Mouse (Mus musculus) urinary bladder, adult 2 months (tissue): ENCODE measurements around the gene Htr1f. TPM values are rescaled to one million over a fixed set of nuclear protein-coding genes. Genes with fewer than 3 reads are reported as not detected.
"Not testable (repeated sequence)": the region's sequence is repeated elsewhere in the genome, so short reads cannot be mapped to it uniquely, and the experiment has no call there.

Experiments
- DNase-seq: peaks from one replicate; pipeline ENCODE4 v3.0.0; 2022; ENCODE audit warnings: low spot score
- polyA plus RNA-seq: library from polyadenylated mRNA; depleted of rRNA; stranded (reverse); fragments of >200 nt; gene quantifications from 2 replicates; pipeline ENCODE4 v1.2.3, GENCODE M21; 2012; rRNA removed

Htr1f gene
- polyA plus RNA-seq: 0.01 TPM in 1 of 2 replicates, not detected in the other

DNA sequence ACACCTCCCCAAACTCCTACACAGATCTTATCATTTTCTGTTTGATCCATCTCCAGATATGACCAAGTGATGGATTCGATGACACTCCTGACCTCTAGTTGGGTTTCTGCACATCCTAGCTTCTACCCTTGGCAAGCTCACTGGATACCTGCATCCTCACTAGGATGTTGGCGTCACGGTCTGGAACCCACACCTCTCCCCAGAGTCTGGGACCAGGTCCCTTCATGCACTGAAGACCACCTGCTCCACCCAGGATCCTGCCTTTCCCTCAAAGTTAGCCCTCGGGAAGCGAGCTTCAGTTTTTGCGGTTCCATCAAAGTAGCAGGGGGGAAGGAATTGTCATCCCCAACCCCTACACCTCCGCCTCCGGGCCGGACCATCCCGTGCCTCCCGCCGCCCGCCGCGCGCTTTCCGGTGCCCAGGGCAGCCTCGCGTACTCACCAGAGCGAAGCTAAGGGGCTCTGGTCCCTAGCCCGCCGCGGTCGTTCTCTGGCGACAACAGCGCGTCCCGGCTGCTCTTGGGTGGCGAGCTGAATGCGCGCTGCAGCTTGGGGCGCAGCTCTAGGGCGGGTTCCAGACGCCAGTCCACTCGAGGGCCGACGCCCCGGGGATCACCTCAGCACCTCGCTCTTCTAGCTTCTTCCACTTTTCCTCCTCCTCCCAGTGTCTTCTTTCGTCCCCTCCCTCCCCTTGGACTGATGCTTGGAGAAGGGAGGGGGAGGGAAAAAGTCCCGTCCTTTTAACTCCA lies at the start of gene Htr1f:
Htr1f (minus strand) TSS at position 671 of the 748 bp plus-strand sequence.
- DNase-seq: no peak

DNA sequence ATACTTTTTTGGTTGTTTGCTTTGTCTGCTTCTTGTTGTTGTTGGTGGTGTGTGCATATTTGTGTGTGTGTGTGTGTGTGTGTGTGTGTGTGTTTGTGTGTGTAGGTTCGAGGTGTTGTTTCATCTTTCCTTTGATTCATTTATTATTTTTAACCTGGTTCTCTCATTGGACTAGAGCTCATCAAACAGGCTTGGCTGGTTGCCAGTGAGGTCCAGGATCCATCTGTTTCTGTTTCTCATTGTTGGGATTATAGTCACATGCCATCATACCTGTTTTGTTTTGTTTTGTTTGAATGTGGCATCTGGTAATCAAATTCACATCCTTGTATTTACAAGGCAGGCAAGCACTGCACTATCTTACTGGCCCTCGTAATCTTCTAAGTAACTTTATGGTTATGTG lies 34.1 kb upstream of the Htr1f start:
- no peak for DNase-seq

DNA sequence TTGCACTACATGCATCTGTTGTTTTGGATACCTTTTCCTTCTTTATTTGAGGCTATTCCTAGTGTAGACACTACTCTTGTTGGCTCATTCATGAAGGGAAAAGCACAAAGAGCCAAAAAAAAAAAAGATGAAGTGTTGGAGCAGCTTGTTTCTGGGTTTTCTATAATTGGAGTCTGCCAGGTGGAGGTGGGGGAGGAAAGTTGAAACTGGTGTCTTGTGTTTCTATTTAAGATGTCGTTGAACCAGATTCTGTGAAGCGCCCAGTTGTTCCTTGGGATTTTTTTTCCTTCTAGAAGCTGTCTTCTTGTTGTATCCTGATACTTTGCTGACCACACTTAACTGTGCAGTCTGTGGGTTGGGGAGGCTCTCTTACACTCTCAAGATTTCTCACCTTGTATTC lies 23.7 kb upstream of the Htr1f start:
- no peak for DNase-seq

DNA sequence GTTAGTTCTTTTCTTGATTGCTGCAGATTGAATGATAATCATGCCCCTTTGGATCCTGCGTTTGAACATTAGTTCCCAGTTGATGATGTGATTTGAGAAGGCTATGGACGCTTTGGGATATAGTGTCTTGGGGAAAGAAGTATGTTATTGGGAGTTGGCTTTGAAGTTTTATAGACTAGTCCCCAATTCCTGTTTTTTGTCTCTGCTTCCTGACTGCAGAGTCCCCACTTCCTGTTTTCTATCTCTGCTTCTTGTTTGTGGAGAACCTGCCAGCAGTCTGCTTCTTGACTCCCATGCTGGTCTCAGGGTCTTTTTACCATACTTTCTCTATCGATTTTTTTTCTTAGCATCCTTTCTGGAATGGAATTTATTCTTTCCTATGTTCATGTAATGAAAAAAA lies 22.2 kb upstream of the Htr1f start:
- DNase-seq: no peak

DNA sequence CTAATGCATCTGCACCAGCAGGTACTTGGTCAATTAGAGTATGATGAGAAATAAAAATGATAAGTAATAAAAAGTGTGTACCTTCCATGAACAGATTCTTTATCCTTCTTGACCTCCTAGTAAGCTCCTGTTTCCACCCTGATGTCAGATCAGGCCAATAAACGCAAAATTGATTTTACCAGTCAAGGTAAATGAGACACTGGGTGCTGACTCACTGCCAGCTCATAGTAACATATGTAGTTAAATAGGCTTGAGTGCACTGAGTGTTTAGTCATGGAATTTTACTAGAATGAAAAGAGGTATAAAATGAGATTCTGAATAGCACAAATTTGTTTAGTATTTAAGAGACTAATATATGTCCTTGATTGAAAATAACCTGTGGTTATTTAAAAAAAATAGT lies 6.6 kb upstream of the Htr1f start:
- DNase-seq: no peak

DNA sequence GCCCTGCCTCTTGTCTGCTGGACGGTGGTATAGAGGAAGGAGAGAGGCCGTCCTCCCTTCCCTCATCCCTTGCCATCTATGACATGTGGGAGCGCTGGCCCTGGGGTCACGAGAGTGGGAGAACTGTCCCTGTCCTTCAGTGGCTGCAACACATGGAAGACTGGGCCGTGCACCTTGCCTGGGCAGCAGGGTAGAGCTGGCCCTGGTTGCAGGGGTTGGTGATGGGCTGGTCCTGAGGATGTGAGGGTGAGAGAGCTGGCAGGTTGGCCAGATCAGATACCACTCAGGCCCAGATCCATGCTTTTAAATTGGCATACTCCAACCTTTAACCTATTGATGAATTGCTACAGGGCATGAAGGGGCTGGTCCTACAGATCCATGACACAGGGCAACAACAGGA lies 12.1 kb downstream of the Htr1f start:
- no peak for DNase-seq

DNA sequence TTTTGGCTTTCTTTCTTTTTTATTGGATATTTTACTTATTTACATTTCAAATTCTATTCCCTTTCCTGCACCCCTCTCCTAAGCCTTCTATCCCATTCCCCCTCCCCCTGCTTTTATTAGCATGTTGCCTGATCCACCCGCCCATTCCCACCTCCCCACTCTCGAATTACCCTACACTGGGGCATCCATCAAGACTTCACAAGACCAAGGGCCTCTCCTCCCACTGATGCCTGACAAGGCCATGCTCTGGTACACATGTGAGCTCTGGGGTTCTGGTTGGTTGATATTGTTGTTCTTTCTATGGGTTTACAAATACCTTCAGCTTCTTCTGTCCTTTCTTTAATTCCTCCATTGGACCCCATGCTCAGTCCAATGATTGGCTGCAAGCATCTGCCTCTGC lies 22.2 kb downstream of the Htr1f start:
- no peak for DNase-seq

DNA sequence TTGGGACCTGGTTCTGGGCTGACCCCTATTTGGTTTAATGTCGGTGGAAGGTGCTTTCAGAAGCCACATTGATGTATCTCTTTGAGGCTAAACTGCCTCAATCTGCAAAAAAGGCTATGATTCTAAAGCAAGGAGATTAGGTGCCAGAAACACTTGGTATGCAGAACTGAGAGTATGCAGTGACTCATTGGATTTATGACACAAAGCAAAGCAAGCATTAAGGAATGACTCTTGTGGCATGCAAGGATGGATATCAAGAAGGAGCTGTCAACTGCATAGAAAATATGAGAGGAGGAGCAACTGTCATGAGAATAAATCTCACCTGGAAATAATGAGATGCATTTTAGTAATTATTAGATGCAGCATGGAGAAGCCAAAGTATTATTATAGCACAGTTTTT lies 35.8 kb downstream of the Htr1f start:
- no peak for DNase-seq

DNA sequence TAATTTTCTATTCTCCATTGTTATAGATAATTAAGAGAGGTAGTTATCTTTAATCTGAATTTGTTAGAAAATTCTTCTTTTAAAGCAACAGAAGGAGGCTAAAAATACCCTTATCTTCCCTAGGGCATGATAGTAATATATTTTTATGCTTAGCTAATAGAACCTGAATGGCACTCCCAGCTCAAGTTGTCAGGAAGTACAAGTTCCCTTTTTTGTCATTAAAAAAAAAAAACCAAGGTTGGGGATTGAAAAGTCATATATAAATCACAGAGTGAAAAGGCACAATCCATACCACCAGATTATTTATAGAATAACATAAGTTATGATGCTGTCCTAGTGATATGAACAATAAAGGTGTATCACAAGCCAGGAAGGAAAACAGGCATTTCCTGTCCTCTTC lies 39.4 kb downstream of the Htr1f start:
- DNase-seq: no peak

DNA sequence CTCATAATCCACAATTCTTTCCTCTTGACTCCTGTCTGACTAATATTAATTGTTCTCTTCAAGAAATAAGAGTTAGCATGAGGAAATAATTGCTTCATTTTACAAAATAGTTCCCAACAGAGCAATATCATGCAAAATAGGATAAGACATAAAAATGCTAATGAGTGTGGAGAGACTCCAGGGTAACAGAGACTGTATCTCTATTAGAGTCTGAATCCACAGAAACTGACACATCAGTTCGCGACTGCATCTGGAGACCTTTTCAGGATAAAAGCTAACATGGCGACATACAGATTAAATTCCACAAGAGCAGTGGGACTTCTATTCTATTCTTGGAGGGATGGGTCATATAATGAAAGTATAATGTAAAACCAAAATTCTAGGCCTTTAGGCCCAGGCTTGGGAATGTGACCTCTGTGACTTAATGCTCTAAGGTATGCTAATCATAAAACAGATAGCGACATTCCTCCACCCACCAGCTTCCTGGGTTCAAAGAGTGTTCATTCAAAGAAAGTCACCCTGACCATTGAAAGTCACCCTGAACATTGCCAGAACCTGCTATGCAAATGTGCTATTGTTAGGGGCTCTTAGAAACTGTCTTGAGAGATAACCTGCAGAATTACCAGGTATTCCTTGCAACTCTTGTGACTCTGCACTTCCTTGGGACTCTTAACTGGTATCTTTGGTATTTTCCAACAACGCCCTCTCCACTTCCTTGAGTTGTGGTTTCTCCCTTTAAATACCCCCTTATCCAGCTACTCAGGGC lies 67.8 kb downstream of the Htr1f start:
- DNase-seq: not testable (repeated sequence)

DNA sequence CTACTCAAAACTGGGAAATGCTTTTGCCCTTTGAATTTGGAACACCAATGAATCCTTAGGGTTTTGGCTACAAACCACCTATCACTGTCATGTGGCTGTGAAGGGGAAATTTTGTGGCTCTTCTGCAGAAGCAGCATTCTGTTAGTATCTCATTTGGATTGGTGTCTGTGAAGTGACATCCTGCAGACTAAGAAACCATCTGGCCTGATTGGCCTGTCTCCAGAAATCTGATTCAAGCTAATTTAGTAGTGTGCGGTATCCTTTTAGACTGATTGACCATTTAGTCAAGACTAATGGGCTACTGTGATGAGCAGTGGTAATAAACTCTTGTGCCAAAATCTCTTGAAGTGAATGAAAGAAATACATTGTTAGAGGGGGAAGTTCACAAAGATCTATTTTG lies 76.0 kb downstream of the Htr1f start:
- no peak for DNase-seq

DNA sequence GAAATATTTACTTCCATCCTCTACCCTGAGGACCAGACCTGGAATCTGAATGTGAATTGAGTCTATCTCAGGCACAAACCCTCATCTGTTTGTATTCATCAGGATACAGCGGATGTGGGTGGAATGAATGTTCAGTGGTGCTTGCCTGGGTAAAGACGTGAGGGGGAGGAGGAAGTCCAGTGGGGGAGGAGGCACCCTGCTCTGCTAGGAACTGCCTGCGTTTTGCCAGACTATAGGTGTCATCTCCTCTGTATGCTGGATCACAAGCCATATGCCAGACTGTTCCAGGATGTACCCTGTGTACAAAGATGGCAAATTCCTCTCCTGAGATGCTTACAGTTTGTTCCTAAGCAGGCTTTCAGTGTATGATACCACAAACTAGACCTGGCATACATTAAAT lies 83.3 kb downstream of the Htr1f start:
- no peak for DNase-seq

DNA sequence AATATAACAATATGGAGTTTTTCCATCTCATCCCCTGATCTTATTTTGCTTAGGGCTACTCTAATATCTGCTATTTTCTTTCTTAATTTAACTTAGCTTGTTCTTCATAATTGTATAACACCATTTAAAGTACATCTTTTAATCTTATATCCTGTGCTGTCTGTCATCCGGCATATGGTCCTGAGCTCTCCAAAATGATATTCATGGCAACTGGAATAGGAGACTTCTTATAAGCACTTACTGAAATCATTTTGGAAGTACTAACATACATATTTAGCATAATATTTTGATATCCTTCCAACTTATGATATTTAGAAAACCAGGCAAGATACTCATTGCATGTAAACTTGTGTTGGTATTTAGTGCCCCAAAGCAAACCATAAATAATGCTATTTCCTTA lies 86.9 kb downstream of the Htr1f start:
- DNase-seq: no peak

DNA sequence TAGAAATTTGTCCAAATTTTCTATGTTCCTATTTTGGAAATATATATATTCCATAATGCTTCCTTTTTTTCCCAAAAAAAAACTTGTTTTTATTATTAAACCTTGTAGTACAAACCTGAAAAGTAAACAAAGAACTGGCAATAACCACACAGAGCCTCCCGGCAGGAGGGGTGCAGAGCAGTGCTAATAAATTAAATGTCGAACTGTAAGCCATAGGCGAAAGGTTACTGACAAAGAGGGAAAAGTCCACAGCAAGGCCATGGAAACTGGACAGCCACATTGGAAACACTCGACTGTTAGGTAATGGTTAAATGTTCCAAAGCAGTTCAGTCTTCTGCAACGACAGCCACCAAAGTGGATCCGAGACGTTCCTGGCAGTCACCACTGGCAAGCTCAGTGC lies 87.5 kb downstream of the Htr1f start:
- no peak for DNase-seq

DNA sequence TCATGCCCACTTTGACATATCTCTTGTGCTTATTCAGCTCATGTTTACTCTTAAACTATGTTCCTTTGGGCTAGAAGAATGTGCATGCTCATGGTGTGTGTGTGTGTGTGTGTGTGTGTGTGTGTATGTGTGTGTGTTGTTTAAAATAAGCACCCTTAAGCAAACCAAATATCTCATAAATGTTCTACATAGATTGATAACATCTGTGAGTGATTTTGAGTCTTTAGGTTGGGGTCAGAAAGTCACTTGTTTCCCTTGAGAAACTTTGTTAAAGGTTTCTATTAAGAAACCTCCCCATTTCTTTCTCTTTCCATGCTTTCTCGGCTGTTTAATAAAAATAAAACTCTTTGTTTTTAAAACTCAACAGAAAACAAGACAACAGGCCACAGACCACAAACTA lies 88.1 kb downstream of the Htr1f start:
- no peak for DNase-seq

DNA sequence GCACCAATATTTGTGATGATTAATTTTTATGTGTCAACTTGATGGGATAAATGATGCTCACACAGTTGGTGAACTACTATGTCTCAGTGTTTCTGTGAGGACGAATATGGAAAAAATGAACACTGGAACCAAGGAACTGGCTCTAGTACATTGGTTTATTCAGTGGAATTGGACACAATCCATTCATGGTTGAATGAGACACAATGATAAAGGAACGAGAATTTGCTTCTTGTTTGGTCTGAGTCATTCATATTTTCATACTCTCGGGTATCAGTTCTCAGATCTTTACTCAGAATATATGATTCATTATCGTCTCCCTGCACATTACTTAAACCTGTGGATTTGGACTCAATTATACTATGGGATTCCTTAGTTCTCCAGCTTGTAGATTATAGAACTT lies 90.4 kb downstream of the Htr1f start:
- DNase-seq: no peak

DNA sequence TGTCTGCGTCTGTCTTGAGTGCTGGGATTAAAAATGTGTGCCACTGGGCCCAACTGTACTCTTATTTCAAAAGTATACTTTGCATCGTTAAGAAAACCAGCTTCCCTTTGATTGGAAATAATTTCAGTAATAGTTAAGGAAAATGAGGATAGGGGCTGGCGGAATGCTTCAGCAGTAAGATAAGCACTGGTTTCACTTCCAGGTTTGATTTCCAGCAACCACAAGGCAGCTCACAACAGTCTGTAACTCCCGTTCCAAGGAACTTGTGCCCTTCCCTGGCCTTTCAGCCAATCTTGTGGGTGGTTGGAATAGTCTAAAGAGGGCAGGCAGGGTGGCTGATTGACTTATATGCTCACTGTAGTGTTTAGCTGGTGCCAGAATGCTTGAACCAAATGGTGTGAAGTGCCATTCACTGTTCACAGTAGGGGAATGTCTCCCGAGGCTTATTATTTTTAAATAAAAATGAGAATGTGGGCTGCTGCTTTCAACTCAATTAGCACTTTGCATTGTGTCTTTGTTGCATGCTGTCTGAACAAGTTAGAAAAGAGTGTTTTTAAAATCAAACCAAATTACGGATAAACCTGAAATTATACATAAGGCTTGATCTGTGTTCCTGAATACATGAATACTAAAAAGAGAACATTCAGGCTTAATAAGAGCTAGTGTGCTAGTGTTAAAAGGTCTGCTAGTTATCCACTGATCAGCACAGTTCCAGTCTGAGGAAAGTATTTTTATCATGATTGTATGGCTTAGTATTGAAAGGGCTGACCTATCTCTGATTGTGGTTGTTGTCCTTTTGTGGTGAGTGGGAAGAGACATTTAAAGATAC lies 103.4 kb downstream of the Htr1f start:
- DNase-seq: no peak

DNA sequence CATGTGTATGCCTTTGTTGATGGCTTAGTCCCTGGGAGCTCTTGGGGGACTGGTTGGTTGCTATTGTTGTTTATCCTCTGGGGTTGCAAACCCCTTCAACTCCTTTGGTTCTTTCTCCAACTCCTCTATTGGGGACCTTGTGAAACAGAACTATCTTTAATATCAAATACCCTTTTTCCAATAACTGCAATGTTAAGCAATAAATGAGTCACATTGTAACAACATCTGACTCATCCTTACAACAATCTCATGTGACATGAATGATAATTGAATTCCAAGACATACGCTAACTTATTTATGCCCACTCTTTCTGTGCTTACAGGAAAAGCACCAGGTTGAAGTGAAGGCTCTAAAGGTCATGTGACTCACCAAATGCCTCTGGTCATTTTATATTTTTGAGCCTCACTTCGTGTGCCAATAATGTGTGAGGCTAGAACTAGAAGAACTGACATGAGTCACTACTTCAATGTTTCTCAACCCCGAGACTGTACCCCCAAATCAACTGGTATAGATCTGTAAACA lies 116.3 kb downstream of the Htr1f start:
- DNase-seq: no peak

DNA sequence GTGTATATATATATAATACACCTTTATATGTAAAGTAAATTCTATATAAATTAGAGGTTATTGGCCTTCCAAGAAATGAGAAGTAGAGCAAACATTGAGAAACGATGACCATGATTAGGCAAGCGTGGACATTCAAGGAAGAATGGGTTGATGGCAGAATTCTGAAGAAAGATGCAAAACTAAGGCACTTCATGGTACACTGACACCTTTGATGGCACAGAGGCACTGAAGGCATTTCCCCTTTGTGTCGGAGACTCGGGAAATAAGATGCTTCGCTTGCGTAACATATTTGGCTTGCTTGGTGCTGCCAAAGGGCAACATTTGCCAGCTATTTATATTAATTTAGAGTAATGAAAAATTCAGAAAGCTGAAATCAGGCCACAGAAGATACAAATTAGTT lies 118.1 kb downstream of the Htr1f start:
- no peak for DNase-seq

DNA sequence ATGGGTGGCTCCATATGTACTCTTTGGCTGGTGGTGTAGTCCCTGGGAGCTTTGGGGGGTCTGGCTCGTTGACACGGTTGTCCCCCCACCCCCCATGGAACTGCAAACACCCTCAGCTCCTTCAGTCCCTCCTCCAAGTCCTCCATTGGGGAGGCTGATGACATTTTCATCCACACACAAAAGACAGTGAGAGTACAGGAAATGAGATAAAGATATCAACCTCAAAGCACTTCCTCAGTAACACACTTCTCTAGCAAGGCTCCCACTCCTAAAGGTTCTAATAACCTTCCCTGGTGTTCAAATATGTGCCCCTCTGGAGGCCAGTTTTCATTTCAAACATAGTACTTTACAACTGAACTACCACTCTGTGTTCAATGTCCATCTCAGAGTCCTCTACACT lies 118.6 kb downstream of the Htr1f start:
- no peak for DNase-seq

DNA sequence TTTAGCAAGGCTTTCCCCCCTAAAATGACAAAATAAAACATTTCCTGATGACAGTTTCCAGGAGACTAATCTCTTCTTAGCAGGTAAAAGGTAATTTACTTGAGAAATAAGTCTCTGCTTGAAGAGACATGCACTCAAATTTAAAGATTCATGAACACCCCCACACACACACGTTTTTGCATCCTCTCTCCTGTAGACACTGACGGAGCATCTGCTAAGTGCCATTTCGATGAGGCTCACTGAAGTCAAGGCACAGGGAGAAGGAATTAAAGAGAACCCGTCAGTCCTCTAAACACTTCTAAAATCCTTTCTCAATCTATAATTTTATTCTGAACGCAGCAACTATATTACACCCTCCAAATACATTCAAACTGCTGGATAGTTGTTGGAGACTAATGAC lies 131.0 kb downstream of the Htr1f start:
- DNase-seq: no peak

DNA sequence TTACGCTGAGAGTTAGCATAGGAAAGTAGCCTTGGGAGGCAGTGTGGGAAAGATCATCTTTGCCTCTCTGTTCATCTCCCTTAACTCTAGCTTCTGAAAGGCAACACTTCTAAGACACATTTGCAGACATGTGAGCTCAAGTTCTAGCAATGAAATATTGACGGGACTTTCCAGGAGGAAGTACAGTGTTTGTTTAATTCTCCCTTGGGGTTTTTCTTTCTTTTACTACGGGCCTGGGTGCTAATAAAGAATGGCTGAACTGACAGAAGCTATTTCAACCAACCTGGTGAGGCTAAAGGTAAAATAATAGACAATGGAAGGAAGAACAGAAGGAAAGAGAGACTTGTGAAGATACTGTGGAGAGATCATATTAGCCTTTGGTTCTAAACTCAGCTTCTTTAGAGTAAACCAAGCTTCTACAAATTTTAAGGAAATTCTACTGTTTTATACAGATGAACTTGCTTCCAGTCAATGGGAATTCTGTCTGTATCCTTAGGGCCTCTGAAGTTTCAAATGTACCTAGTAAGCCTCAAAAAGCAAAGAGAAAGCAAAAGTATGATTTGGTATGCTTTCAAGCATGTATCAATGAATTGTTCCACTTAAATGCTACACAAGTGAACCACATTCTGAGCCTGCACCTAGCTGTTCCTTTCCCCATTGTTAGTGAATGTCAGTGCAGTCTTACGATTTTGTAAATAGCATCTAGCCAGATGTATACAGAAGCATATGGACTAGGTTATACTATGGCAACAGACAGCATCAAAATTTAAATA lies 131.9 kb downstream of the Htr1f start:
- no peak for DNase-seq
